Mouse (Mus musculus) liver, adult 2 months (tissue): ENCODE data around the gene Sox8. TPM values are rescaled to one million over a fixed set of nuclear protein-coding genes. Genes with fewer than 3 reads are reported as not detected.

ENCODE experiments used
- DNase-seq: peaks from one replicate; pipeline ENCODE4 v3.0.0-alpha.2; 2011; ENCODE audit warnings: low read depth, low spot score; ENCODE audit errors: extremely low read depth
- H3K27ac ChIP-seq: fragments of 200-500 bp; replicated peaks from 2 replicates; pipeline ENCODE4 v1.5.1; 2012; ENCODE audit warnings: low read depth, mild to moderate bottlenecking, control low read depth, inconsistent platforms, low read length; ENCODE audit not compliant: insufficient read depth
- H3K27me3 ChIP-seq: fragments of 200-500 bp; 2 replicates; pipeline ENCODE4 v1.6.1; 2012; ENCODE audit warnings: mild to moderate bottlenecking, moderate library complexity, low read length, inconsistent platforms; ENCODE audit not compliant: control insufficient read depth, insufficient read depth
- H3K36me3 ChIP-seq: fragments of 200-500 bp; 2 replicates; pipeline ENCODE4 v1.6.1; 2012; ENCODE audit warnings: low read length, inconsistent platforms; ENCODE audit not compliant: control insufficient read depth, insufficient read depth
- H3K4me1 ChIP-seq: fragments of 200-500 bp; 2 replicates; pipeline ENCODE4 v1.6.1; 2011; ENCODE audit warnings: low read length; ENCODE audit not compliant: control insufficient read depth, insufficient read depth
- H3K4me3 ChIP-seq: fragments of 200-500 bp; 2 replicates; pipeline ENCODE4 v1.5.1; 2011; ENCODE audit warnings: low read depth, mild to moderate bottlenecking, control low read depth, low read length, moderate library complexity; ENCODE audit not compliant: insufficient read depth
- H3K79me2 ChIP-seq: fragments of 200-500 bp; 2 replicates; pipeline ENCODE4 v1.6.1; 2012; ENCODE audit warnings: inconsistent platforms, mild to moderate bottlenecking, low read length, moderate library complexity; ENCODE audit not compliant: control insufficient read depth, insufficient read depth
- H3K9ac ChIP-seq: fragments of 200-500 bp; 2 replicates; pipeline ENCODE4 v1.6.1; 2012; ENCODE audit warnings: low read depth, mild to moderate bottlenecking, control low read depth, inconsistent platforms, low read length
- CTCF ChIP-seq: fragments of 200-500 bp; IDR thresholded peaks from 2 replicates; pipeline ENCODE4 v1.5.1; 2011; ENCODE audit warnings: low read depth, low read length, control low read depth
- POLR2A ChIP-seq: fragments of 200-500 bp; IDR thresholded peaks from 2 replicates; pipeline ENCODE4 v1.6.1; 2011; ENCODE audit warnings: low read length, control low read depth; ENCODE audit not compliant: insufficient read depth; ENCODE audit errors: extremely low read depth
- WGBS: fragments of 180-500 bp; shearing (Covaris S2); methylation state at CpG from one replicate; pipeline ENCODE4 v1.1.7; 2018; 5-methylcytosine and 5-hydroxymethylcytosine counted together
- polyA plus RNA-seq: library from polyadenylated mRNA; depleted of rRNA; stranded (reverse); fragments of >200 nt; gene quantifications from 2 replicates; pipeline ENCODE4 v1.2.3, GENCODE M21; 2012
- total RNA-seq: library from RNA; depleted of rRNA; stranded (reverse); fragments of >200 nt; gene quantifications from 2 replicates; pipeline ENCODE4 v1.2.3, GENCODE M21; 2014

Gene Sox8
- total and polyA plus RNA-seq, 2 experiments: not detected

DNA sequence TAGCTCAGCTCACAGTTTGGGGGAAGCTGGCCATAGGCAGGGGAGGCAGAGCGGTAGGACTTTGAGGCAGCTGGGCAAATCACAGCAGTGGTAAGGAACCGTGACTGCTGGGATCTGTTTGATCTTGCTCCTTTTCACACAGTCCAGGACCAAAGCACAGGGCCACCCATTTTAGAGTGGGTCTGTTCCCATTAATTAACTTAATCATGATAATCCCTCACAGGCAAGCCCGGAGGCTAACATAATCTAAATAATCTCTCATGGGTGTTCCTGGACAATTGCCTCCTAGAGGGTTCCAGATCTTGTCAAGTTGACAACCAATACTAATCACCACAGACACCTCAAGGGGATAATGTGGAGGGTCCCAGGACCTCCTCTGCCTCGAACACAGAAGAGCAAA is 10.9 kb downstream of the Sox8 start:
- Histone ChIP-seq H3K9ac (no peak overlapping the region), H3K4me1 (peaks cover 2% of the 10 kb centered on the region; the same call in 1 of the 2 replicates), H3K79me2 (no peaks in the 10 kb centered on the region), H3K4me3 (no peak overlapping the region), H3K27me3 (peaks cover 7% of the 10 kb centered on the region; the same call in 1 of the 2 replicates), H3K36me3 (no peaks in the 10 kb centered on the region), H3K27ac (no peak overlapping the region)
- 56% methylated on average over 4 of the region's 4 CpGs for WGBS
- TF ChIP-seq CTCF (no peak), POLR2A (no peak)
- no peak for DNase-seq

DNA sequence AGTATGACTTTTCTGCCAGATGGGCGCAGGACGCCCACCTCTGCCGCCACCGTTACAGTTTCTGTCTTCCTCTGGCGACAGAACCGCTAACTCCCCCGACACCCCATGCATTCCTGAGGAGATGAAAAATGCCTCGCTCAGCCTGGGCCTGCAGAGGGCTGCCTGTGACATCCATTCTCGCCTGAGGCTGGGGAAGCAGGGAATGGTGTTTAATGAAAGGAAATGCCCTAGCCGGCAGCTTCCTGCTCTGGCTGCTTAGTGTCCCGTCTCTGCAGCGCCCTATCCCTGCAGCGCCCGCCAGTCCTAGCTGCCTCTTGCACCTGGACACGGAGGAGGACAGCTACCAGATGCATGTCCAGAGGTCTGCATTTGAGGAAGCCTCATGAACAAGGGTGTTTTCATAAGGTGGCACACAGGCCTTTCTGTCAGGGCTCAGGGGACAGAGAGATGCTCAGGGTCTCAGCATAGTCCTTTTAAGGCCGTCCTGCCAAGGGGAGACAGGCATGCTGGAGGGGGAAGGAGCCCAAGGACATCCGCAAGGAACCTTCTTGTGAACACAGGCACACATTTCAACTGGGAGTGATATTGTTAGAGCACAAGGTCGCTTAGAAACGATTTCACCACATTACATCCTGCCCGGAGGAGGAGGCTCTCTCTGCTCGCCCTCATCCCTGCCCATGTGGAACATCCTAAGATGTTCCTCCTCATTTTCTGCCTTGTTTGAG is 13.7 kb downstream of the Sox8 start:
- no peak overlapping the region for H3K9ac ChIP-seq

DNA sequence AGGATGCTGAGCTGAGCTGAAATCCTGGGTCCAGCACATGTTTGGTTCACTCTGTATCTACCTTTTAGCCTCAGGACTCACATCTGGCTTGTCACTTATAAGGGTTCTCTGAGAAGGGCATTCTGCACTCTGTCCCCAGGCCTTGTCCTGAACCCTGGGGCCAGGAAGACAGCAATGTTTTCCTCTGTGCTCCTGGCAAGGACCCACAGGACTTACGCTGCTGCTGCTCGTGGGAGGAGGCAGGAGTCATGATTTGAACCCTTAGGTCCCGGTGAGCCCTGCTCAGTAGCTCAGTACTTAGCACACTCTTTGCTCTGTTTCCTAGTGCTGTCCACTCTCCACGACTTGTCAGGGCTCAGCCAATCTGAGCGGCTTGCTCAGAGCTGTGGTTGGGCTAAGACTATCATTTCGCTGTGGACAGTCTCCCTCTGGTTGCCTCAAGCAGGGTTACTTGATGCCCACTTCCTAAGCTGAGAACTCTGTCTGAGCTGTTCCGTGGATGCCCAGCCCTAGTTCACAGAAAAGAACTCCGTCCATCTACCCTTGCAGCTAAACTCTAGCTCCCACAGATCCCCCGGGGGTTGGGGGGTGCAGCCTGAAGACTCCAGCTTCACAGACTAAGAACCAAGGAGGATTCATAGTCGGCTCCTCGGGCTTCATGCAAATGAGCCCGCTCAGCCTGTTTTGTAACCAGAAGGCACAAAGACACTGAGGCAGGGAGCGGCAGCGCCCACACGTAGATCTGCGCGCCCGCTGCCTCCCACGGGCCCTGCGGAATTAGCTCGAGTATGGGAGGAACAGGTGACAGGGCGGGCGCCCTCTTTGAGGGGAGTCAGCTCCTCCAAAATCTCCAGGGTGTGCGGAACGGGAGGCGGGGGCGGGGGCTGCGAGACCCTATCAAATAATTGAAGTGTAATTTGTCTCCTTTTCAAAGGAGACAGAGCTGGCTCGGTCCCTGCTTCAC is 14.5 kb downstream of the Sox8 start:
- 22% methylated on average over 29 of the region's 29 CpGs for WGBS
- no peak for TF ChIP-seq CTCF
- TF ChIP-seq POLR2A: no peak
- peaks cover 2% of the 10 kb centered on the region; the same call in 1 of the 2 replicates for H3K4me1 ChIP-seq
- H3K9ac ChIP-seq: no peak overlapping the region
- H3K27ac ChIP-seq: no peak overlapping the region
- H3K79me2 ChIP-seq: no peaks in the 10 kb centered on the region
- H3K4me3 ChIP-seq: no peak overlapping the region
- peaks cover 7% of the 10 kb centered on the region; the same call in 1 of the 2 replicates for H3K27me3 ChIP-seq
- no peak for DNase-seq
- H3K36me3 ChIP-seq: no peaks in the 10 kb centered on the region

More for the DNA sequence above, 13.7 kb downstream of the Sox8 start:
- Histone ChIP-seq H3K36me3 (no peaks in the 10 kb centered on the region), H3K79me2 (no peaks in the 10 kb centered on the region), H3K27me3 (peaks cover 7% of the 10 kb centered on the region; the same call in 1 of the 2 replicates), H3K4me1 (peaks cover 2% of the 10 kb centered on the region; the same call in 1 of the 2 replicates), H3K4me3 (no peak overlapping the region), H3K27ac (no peak overlapping the region)
- DNase-seq: no peak
- TF ChIP-seq CTCF (no peak), POLR2A (no peak)
- 21% methylated on average over 21 of the region's 21 CpGs for WGBS

DNA sequence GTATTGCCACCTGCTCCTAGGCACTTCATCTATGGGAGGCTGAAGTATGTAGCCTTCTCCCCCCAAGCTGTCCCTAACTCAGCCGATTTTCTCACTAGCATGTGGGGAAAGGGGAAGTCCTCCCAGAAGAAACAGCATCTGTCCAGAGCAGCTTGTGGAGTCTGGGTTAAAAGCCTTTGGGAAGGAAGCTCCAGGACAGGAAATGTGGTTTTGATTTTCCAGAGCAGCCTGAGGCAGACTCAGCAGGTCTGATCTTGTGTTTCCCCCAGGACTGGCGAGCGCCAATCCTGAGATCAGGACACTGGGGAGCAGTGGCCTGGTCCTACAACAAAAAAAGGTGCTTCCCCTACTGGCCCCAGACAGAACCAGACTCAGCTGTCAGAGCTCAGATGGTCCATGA is 15.3 kb downstream of the Sox8 start:
- no peak overlapping the region for H3K9ac ChIP-seq
- WGBS: 49% methylated on average over 3 of the region's 3 CpGs
- no peaks in the 10 kb centered on the region for H3K36me3 ChIP-seq
- peaks cover 7% of the 10 kb centered on the region; the same call in 1 of the 2 replicates for H3K27me3 ChIP-seq
- no peak for DNase-seq
- TF ChIP-seq CTCF (no peak), POLR2A (no peak)
- H3K4me1 ChIP-seq: peaks cover 2% of the 10 kb centered on the region; the same call in 1 of the 2 replicates
- H3K4me3 ChIP-seq: no peak overlapping the region
- H3K27ac ChIP-seq: no peak overlapping the region
- H3K79me2 ChIP-seq: no peaks in the 10 kb centered on the region

DNA sequence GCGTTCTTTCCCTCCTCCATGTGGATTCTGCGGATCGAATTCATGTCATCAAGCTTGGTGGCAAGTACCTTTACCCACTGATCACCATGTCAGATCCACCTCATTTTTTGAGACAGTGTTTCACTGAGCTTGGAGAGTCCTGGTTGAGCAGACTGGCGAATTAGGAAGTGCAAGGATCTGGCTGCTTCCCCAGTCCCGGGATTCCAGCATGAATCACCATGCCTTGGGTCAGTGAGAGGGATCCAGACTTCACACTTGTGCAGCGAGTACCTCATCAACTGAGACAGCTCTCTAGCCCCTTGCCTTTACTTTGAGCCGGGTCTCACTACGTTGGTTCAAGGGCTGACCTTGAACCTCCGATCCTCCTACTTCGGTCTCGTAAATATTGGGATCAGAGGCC is 19.2 kb downstream of the Sox8 start:
- H3K4me1 ChIP-seq: peaks cover 2% of the 10 kb centered on the region; the same call in 1 of the 2 replicates
- H3K79me2 ChIP-seq: no peaks in the 10 kb centered on the region
- 0 out of 2 replicates have a peak, but pooled peaks cover 1% of the 10 kb centered on the region for H3K27me3 ChIP-seq
- 82% methylated on average over 11 of the region's 11 CpGs for WGBS
- no peaks in the 10 kb centered on the region for H3K36me3 ChIP-seq
- H3K27ac ChIP-seq: no peak overlapping the region
- DNase-seq: no peak
- no peak overlapping the region for H3K4me3 ChIP-seq
- no peak overlapping the region for H3K9ac ChIP-seq
- TF ChIP-seq CTCF (no peak), POLR2A (no peak)
